Mouse (Mus musculus): ENCODE measurements around the gene Henmt1.

GRCm38 (mm10) chr3:108917986-108918385, 21.7 kb upstream of the Henmt1 start:
- TF ChIP-seq CTCF (conservative IDR thresholded peaks at IDR 0.05; ENCODE audit: insufficient read depth, insufficient read length, low read depth, low read length) (no peak), POLR2A (IDR thresholded peaks at IDR 0.05; ENCODE audit: low read depth, low read length) (no peak)
